Mouse (Mus musculus): ENCODE results near the gene Naglu. TPM values are rescaled to one million over a fixed set of nuclear protein-coding genes. Genes with fewer than 3 reads are reported as not detected.
A peak's percentile ranks its signal among the peaks of the same experiment; 100 is the strongest.

The Naglu gene
- total RNA-seq, 2 experiments from 2014 or later, result 8.3 TPM

DNA sequence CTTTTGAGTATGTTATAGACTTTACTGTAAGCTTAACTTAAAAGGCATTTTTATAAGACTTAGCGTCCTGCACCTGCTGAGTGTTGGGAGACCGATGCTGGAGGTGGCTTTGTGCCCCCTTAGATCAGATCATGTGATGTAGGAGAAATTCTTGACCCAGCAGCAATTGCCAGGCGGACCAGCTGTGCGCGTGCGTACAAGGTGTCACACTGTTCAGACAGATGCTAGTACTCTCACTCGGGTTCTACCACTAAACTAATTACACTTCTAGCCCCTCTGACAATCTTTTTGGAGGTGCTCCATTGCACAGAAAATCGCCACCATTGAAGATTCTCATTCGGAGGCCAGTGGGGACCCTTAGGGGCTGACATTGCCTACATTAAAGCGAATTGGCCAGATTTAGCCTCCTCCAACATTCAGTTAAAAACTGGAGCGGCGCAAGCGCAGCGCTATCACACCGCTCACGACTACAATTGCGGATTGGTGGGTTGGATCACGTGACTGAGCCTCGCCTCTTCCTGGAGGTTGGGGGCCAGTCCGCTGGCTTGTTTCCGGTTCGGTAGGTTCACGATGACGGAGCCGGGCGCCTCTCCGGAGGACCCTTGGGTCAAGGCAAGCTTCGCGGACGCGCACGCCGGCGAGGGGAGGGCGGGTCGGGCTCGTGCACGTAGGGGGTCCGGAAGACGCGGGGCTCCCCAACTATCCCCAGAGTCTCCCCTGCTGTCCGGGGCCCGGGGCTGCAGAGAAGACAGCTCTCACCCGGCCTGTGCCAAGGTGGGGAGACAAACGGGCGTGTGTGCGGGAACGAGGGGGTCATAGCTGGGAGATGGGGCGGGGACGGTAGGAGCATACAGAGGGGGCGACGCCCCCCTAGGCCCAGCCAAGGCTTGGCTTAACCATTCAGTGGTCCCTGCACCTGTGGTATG is 17.2 kb downstream of the Naglu start, which contains the start of gene Mlx:
Gene Mlx (plus strand): TSS at position 522 of the 926 bp plus-strand sequence.
- peak; percentile 89 to 90 for DNase-seq (ENCODE audit: extremely low spot score in 1 of 2, low spot score in 2 of 2)
- intact Hi-C loops (cut with DNase I), result no loop called here
- no peak for TF ChIP-seq CTCF (IDR thresholded peaks at IDR 0.05)
- Histone ChIP-seq H3K4me3 (peak within 1 kb of the TSS; percentile 91), H3K27ac (peak within 1 kb of the TSS; percentile 89)

GRCm38 (mm10) chr11:101087682-101088055 is 17.9 kb downstream of the Naglu start:
- DNase-seq (ENCODE audit: extremely low spot score in 1 of 2, low spot score in 2 of 2), result no peak
- H3K4me3 ChIP-seq, result peak overlapping the region; percentile 91
- intact Hi-C loops (cut with DNase I), result no loop called here
- peak overlapping the region; percentile 89 for H3K27ac ChIP-seq
- TF ChIP-seq CTCF (IDR thresholded peaks at IDR 0.05), result no peak

- Histone ChIP-seq H3K27ac (no peak overlapping the region), H3K4me3 (no peak overlapping the region)
- no peak for DNase-seq (ENCODE audit: extremely low spot score in 1 of 2, low spot score in 2 of 2)
- TF ChIP-seq CTCF (IDR thresholded peaks at IDR 0.05), result no peak
- intact Hi-C loops (cut with DNase I), result no loop called here
Observed at GRCm38 (mm10) chr11:101089931-101090330, 20.1 kb downstream of the Naglu start.

DNA sequence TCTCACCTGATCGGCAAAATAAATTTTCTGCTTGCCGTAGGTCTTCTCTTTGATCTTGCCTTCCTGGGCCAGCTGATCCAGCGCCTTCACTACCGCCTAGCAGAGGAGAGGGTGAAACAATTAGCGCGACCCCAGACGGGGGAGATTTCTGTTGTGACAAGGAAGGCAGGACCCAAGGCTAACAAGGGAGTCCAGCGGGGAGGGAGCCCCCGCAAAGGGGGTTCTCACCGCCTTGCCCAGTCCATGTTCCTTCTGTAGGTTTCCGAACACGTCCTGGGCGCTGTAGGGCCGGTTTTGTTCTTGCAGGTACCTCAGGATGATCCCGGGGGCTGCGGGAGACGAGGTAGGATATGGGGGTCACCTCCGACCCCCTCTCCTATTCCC is 25.1 kb downstream of the Naglu start:
- intact Hi-C loops (cut with DNase I), result loop anchor here (1.0 kb wide), 1 partner anchor 82 kb away; no protein-coding TSS in a partner anchor
- no peak for DNase-seq (ENCODE audit: extremely low spot score in 1 of 2, low spot score in 2 of 2)
- TF ChIP-seq CTCF (IDR thresholded peaks at IDR 0.05), result no peak
- H3K4me3 ChIP-seq, result peak overlapping the region; percentile 91
- H3K27ac ChIP-seq, result no peak overlapping the region

- Histone ChIP-seq H3K27ac (peak within 1 kb of the TSS; percentile 92), H3K4me3 (peak within 1 kb of the TSS; percentile 91)
- TF ChIP-seq CTCF (IDR thresholded peaks at IDR 0.05), result peak; percentile 83
- intact Hi-C loops (cut with DNase I), result loop anchor here (1.0 kb wide), 1 partner anchor 82 kb away; no protein-coding TSS in a partner anchor
- peak; percentile 93 for DNase-seq (ENCODE audit: extremely low spot score in 1 of 2, low spot score in 2 of 2)
Observed at GRCm38 (mm10) chr11:101095314-101096024, 25.7 kb downstream of the Naglu start, which contains the start of gene Psmc3ip. Psmc3ip (minus strand) TSS chr11:101095436.

- intact Hi-C loops (cut with DNase I), result no loop called here
- TF ChIP-seq CTCF (IDR thresholded peaks at IDR 0.05), result no peak
- Histone ChIP-seq H3K4me3 (no peak overlapping the region), H3K27ac (no peak overlapping the region)
- no peak for DNase-seq (ENCODE audit: extremely low spot score in 1 of 2, low spot score in 2 of 2)
Observed at GRCm38 (mm10) chr11:101098231-101098630, 28.4 kb downstream of the Naglu start.

DNA sequence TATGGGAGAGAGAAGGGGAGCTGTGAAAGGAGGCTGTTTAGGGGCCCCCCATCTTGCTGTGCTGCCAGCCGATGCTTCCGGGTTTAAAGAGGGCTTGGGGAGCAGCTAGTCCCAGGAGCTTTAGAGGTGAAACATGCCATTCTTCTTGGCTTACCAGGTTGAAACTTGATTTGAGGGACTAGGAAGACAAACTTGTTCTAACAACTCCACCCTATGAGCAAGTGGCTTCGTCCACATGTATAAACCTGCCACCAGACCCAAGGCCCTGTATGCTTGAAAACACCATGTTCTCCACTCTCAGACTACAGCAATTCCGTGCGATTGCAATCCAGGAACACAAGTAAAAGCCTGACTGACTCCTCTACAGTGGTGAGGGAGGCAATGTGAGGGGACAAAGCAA is 33.2 kb downstream of the Naglu start:
- Histone ChIP-seq H3K27ac (no peak overlapping the region), H3K4me3 (no peak overlapping the region)
- TF ChIP-seq CTCF (IDR thresholded peaks at IDR 0.05), result no peak
- intact Hi-C loops (cut with DNase I), result no loop called here
- no peak for DNase-seq (ENCODE audit: extremely low spot score in 1 of 2, low spot score in 2 of 2)

DNA sequence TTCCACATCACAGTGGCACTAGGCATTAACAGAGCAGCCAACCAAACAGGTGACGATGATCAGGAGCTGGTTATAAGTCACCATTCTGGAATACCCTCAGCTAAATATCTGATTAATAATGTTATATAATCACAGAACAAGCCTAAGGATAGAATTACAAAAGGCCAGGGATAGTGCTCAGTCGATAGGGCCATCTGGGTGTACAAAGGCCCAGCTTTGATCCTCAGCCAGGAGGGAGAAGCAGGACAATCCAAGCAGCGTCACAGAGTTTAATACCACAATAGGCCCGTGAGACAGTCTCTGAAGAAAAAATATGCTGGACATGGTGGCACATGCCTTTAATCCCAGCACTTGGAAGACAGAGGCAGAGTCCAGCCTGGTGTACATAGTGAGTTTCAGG is 39.5 kb downstream of the Naglu start:
- no peak for TF ChIP-seq CTCF (IDR thresholded peaks at IDR 0.05)
- Histone ChIP-seq H3K4me3 (no peak overlapping the region), H3K27ac (no peak overlapping the region)
- DNase-seq (ENCODE audit: extremely low spot score in 1 of 2, low spot score in 2 of 2), result no peak
- intact Hi-C loops (cut with DNase I), result no loop called here

- H3K27ac ChIP-seq, result no peak overlapping the region
- no peak for TF ChIP-seq CTCF (IDR thresholded peaks at IDR 0.05)
- DNase-seq (ENCODE audit: extremely low spot score in 1 of 2, low spot score in 2 of 2), result no peak
- intact Hi-C loops (cut with DNase I), result no loop called here
- no peak overlapping the region for H3K4me3 ChIP-seq
Observed at GRCm38 (mm10) chr11:101110708-101111107, 40.9 kb downstream of the Naglu start.

- no peak for TF ChIP-seq CTCF (IDR thresholded peaks at IDR 0.05)
- no peak for DNase-seq (ENCODE audit: extremely low spot score in 1 of 2, low spot score in 2 of 2)
- intact Hi-C loops (cut with DNase I), result no loop called here
Observed at GRCm38 (mm10) chr11:101111178-101111577, 41.4 kb downstream of the Naglu start.

GRCm38 (mm10) chr11:101112186-101112585 is 42.4 kb downstream of the Naglu start:
- DNase-seq (ENCODE audit: extremely low spot score in 1 of 2, low spot score in 2 of 2), result no peak
- intact Hi-C loops (cut with DNase I), result no loop called here
- Histone ChIP-seq H3K4me3 (no peak overlapping the region), H3K27ac (no peak overlapping the region)
- no peak for TF ChIP-seq CTCF (IDR thresholded peaks at IDR 0.05)

More at GRCm38 (mm10) chr11:101111178-101111577, 41.4 kb downstream of the Naglu start:
- H3K27ac ChIP-seq, result no peak overlapping the region
- no peak overlapping the region for H3K4me3 ChIP-seq

DNA sequence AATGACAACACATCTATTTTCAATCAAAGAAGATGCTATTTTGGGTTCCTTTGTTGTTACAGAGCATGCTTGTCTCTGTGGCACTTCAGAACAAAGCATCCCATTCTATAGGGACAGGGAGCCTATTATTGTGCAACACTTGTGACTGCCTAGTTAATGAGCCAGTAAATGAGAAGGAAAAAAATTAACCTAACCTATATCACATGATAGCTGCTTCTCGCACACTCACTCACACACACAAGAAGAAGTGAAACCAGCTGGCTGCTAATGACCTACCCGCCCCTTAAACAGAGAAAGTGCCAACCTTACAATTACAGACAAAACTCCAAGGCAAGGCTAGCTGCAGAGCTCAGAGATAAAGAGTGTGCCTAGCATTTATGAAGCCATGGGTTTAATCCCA is 45.8 kb downstream of the Naglu start:
- Histone ChIP-seq H3K27ac (peak overlapping the region; percentile 33; the same call in 1 of the 2 replicates), H3K4me3 (no peak overlapping the region)
- intact Hi-C loops (cut with DNase I), result no loop called here
- TF ChIP-seq CTCF (IDR thresholded peaks at IDR 0.05), result no peak
- DNase-seq (ENCODE audit: extremely low spot score in 1 of 2, low spot score in 2 of 2), result no peak
